Mouse (Mus musculus): Measurements from ENCODE around the gene Lrmp. TPM values are rescaled to one million over a fixed set of nuclear protein-coding genes. Genes with fewer than 3 reads are reported as not detected.

Lrmp gene
- polyA plus RNA-seq, 1 experiment, result 1.9 TPM

- H3K27ac ChIP-seq (replicated peaks; ENCODE audit: low read depth, low read length), result no peak overlapping the region
Observed at GRCm38 (mm10) chr6:145187093-145188088, 71.9 kb downstream of the Lrmp start.

DNA sequence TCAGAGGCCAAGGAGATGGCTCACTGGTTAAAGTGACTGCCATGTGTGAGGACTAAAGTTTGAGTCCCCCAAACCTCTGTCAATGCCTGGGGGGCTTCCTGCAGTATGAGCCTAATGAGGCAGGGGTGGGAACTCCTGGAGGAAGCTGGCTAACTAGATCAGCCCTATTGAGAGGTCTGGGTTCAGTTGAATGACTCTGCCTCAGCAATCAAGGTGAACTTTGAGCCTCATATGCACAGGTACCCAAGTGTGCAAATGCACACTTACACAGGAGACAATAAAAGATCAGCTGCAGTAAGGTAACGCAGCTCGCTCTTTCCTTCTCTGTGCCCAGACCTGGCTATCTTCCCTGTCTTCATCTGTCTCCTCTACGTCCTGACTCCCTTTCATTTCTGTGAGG, 77.6 kb downstream of the Lrmp start:
- Histone ChIP-seq H3K27ac (replicated peaks; ENCODE audit: low read depth, low read length) (no peak overlapping the region), H3K4me1 (ENCODE audit: control insufficient read depth, insufficient read depth, insufficient read length, low read length) (no peaks in the 10 kb centered on the region)

More at GRCm38 (mm10) chr6:145187093-145188088, 71.9 kb downstream of the Lrmp start:
- Histone ChIP-seq H3K4me3 (ENCODE audit: insufficient read depth, low read depth, low read length) (peak overlapping the region; percentile 50), H3K4me1 (ENCODE audit: control insufficient read depth, insufficient read depth, insufficient read length, low read length) (no peaks in the 10 kb centered on the region)

DNA sequence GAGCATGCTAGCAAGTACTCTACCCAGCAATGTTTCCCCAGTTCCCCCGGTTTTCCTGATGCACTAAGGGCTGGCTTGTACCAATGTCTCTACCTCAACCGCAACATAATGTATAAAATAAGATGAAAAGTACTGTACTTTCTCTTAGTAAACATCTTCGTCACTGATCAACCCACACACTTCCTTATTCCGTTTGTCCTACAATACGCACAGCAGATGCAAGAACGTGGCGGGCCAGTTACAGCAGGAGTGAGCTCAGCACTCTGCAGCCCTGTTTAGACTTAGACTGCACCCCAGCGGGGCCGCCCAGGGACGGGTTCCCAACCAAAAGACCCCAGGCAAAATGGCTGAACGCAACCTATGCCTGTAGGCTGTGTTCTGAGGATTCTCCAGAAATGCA, 78.0 kb downstream of the Lrmp start:
- Histone ChIP-seq H3K4me3 (ENCODE audit: insufficient read depth, low read depth, low read length) (no peak overlapping the region), H3K4me1 (ENCODE audit: control insufficient read depth, insufficient read depth, insufficient read length, low read length) (no peaks in the 10 kb centered on the region), H3K27ac (replicated peaks; ENCODE audit: low read depth, low read length) (no peak overlapping the region)

More for the DNA sequence above, 77.6 kb downstream of the Lrmp start:
- H3K4me3 ChIP-seq (ENCODE audit: insufficient read depth, low read depth, low read length), result no peak overlapping the region

GRCm38 (mm10) chr6:145197949-145198686, 82.7 kb downstream of the Lrmp start:
- Histone ChIP-seq H3K27ac (replicated peaks; ENCODE audit: low read depth, low read length) (no peak overlapping the region), H3K4me3 (ENCODE audit: insufficient read depth, low read depth, low read length) (no peak overlapping the region), H3K4me1 (ENCODE audit: control insufficient read depth, insufficient read depth, insufficient read length, low read length) (no peaks in the 10 kb centered on the region)

- Histone ChIP-seq H3K27ac (replicated peaks; ENCODE audit: low read depth, low read length) (no peak overlapping the region), H3K4me3 (ENCODE audit: insufficient read depth, low read depth, low read length) (no peak overlapping the region), H3K4me1 (ENCODE audit: control insufficient read depth, insufficient read depth, insufficient read length, low read length) (no peaks in the 10 kb centered on the region)
Observed at GRCm38 (mm10) chr6:145202432-145203125, 87.1 kb downstream of the Lrmp start.

GRCm38 (mm10) chr6:145204440-145204839, 89.0 kb downstream of the Lrmp start:
- no peak overlapping the region for H3K4me3 ChIP-seq (ENCODE audit: insufficient read depth, low read depth, low read length)
- no peak overlapping the region for H3K27ac ChIP-seq (replicated peaks; ENCODE audit: low read depth, low read length)
- no peaks in the 10 kb centered on the region for H3K4me1 ChIP-seq (ENCODE audit: control insufficient read depth, insufficient read depth, insufficient read length, low read length)

DNA sequence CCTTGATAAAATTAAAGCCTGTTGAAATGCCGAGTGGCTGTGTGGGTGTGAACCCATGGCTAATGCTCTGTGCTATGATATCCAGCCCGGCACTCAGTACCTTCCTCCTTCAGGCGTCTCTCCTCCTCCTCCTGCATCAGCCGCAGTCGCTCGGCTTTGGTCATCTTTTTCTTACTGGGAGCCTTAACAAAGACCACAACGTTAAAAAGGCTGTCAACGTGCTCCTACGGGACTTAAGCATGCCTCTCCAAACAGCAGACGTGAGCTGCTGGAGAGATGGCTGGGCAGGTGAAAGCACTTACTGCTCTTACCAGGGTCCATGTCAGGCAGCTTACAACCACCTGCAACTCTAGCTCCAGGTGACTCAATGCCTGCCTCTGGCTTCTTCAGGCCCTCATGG, 89.7 kb downstream of the Lrmp start:
- Histone ChIP-seq H3K4me1 (ENCODE audit: control insufficient read depth, insufficient read depth, insufficient read length, low read length) (no peaks in the 10 kb centered on the region), H3K27ac (replicated peaks; ENCODE audit: low read depth, low read length) (no peak overlapping the region), H3K4me3 (ENCODE audit: insufficient read depth, low read depth, low read length) (no peak overlapping the region)

GRCm38 (mm10) chr6:145210056-145210680, 94.7 kb downstream of the Lrmp start:
- Histone ChIP-seq H3K27ac (replicated peaks; ENCODE audit: low read depth, low read length) (no peak overlapping the region), H3K4me3 (ENCODE audit: insufficient read depth, low read depth, low read length) (peak overlapping the region; percentile 55), H3K4me1 (ENCODE audit: control insufficient read depth, insufficient read depth, insufficient read length, low read length) (peaks cover 2% of the 10 kb centered on the region; the same call in 1 of the 2 replicates)

DNA sequence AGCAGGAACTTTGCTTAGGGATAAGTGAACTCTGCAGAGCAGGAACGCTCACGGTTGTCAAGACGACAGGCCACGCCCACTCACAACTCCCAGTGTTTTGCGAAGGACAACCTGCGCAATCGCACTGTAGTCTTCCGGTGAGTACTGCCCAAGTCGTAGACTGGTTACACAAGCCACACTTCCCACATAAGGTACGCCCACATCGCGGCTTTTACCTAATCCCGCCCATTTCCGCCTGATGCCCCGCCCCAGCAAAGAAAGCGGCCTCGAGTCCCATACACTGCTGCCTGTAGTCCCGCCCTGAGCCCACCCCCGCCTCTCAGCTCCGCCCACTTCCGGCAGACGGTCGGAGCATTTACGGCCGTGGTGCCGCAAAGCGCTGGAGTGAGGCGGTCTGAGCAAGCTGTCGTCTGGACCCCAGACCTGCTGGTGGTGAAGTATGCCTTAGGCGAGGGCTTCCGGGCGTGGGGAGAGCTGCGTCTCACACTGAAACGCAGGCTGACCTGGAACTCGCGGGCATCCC, 95.4 kb downstream of the Lrmp start, which contains the start of the genes Casc1 and Etfrf1:
Gene Casc1, minus strand, starts transcription at position 190 of the 523 bp plus-strand sequence.
Gene Etfrf1, plus strand, starts transcription at position 319 of the 523 bp plus-strand sequence.
- H3K4me3 ChIP-seq (ENCODE audit: insufficient read depth, low read depth, low read length), result peak within 1 kb of the TSS; percentile 72
- H3K27ac ChIP-seq (replicated peaks; ENCODE audit: low read depth, low read length), result peak within 1 kb of the TSS; percentile 97
- H3K4me1 ChIP-seq (ENCODE audit: control insufficient read depth, insufficient read depth, insufficient read length, low read length), result peaks cover 2% of the 10 kb centered on the region; the same call in 1 of the 2 replicates

DNA sequence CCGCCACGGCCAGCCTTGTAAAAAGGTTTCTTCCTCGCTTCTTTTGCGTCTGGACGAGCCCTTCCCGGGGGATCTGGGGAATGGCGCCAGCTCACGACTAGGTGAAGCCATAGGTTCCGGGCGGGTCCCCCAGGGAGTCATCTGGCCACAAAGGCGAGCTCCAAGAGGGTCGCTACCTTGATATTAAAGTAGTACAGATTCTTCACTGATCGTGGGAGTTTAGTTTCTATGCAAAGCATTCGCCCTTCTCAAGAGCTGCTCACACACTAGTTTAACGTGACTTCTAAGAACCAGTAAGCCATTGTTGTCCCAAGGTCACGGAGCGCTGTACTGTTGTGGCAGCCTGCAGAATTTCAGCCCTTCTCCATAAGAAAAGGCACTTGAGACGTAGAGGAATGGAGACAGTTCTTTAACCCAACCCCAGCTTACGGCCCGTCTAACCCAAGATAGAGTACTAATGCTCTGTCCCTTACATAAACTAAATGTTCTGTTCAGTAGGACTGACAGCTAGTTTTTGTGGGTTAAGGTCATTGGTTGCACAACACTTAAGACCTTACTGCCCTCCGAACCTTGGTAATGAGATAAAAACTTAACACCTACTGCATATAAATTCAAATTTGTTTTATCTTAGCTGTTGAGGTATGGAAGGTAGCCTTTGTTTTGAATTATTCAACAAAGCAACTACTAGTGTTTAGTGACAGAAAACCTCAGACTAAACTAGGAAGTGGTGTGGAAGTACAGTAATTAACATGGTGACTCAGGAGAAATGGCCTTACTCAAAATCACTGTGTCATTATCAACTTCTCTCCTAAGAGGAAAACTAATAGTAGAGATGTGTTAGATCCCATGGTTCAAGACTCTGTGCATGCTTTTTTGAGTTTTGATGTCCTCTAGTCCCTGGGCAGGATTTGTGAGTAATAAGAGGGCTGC, 96.2 kb downstream of the Lrmp start:
- peaks cover 2% of the 10 kb centered on the region; the same call in 1 of the 2 replicates for H3K4me1 ChIP-seq (ENCODE audit: control insufficient read depth, insufficient read depth, insufficient read length, low read length)
- peak overlapping the region; percentile 97 for H3K27ac ChIP-seq (replicated peaks; ENCODE audit: low read depth, low read length)
- peak overlapping the region; percentile 72 for H3K4me3 ChIP-seq (ENCODE audit: insufficient read depth, low read depth, low read length)

GRCm38 (mm10) chr6:145213916-145214315, 98.5 kb downstream of the Lrmp start:
- Histone ChIP-seq H3K4me3 (ENCODE audit: insufficient read depth, low read depth, low read length) (no peak overlapping the region), H3K27ac (replicated peaks; ENCODE audit: low read depth, low read length) (no peak overlapping the region), H3K4me1 (ENCODE audit: control insufficient read depth, insufficient read depth, insufficient read length, low read length) (peaks cover 2% of the 10 kb centered on the region; the same call in 1 of the 2 replicates)

- Histone ChIP-seq H3K4me3 (ENCODE audit: insufficient read depth, low read depth, low read length) (no peak overlapping the region), H3K27ac (replicated peaks; ENCODE audit: low read depth, low read length) (no peak overlapping the region), H3K4me1 (ENCODE audit: control insufficient read depth, insufficient read depth, insufficient read length, low read length) (peaks cover 2% of the 10 kb centered on the region; the same call in 1 of the 2 replicates)
Observed at GRCm38 (mm10) chr6:145215826-145216225, 100.4 kb downstream of the Lrmp start.

DNA sequence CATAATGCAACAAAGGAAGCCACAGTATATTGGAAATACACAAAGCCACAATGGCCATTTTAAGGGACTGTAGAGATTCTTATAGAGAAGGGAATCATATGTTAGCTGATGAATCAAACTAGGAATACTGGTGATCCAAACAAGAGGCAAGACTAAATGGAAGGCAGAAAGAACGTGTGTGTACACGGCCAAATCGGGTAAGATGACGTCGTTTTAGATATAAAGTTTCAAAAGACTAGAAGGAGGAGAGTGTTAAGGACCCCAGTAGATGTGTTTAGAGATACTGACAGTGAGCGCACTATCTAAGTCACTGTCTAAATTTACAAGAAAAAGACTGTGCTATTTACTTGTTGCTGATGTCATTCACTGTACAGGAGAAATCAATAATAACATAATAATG, 108.8 kb downstream of the Lrmp start:
- Histone ChIP-seq H3K4me3 (ENCODE audit: insufficient read depth, low read depth, low read length) (no peak overlapping the region), H3K4me1 (ENCODE audit: control insufficient read depth, insufficient read depth, insufficient read length, low read length) (no peaks in the 10 kb centered on the region), H3K27ac (replicated peaks; ENCODE audit: low read depth, low read length) (no peak overlapping the region)
